Mouse (Mus musculus) limb, embryonic 10.5 days (tissue): Measurements from ENCODE around the gene Casp8ap2. TPM values are rescaled to one million over a fixed set of nuclear protein-coding genes. Genes with fewer than 3 reads are reported as not detected.
A peak's percentile ranks its signal among the peaks of the same experiment; 100 is the strongest.

Experiments used
- DNase-seq: peaks from one replicate; pipeline ENCODE4 v3.0.0-alpha.2; 2017; ENCODE audit warnings: low spot score
- H3K27ac ChIP-seq: fragments of 300-500 bp; sonication (generic); 2 replicates; pipeline ENCODE4 v1.5.1; 2016; ENCODE audit warnings: mild to moderate bottlenecking
- H3K27me3 ChIP-seq: fragments of 300-500 bp; sonication (generic); 2 replicates; pipeline ENCODE4 v1.6.1; 2016; ENCODE audit warnings: low read depth, mild to moderate bottlenecking; ENCODE audit not compliant: poor library complexity, severe bottlenecking
- H3K36me3 ChIP-seq: fragments of 300-500 bp; sonication (generic); 2 replicates; pipeline ENCODE4 v1.6.1; 2016; ENCODE audit warnings: mild to moderate bottlenecking, moderate library complexity
- H3K4me1 ChIP-seq: fragments of 300-500 bp; sonication (generic); 2 replicates; pipeline ENCODE4 v1.6.1; 2016
- H3K4me3 ChIP-seq: fragments of 300-500 bp; sonication (generic); 2 replicates; pipeline ENCODE4 v1.5.1; 2016; ENCODE audit warnings: mild to moderate bottlenecking, moderate library complexity
- H3K9me3 ChIP-seq: fragments of 300-500 bp; sonication (generic); replicated peaks from 2 replicates; pipeline ENCODE4 v1.6.1; 2016; ENCODE audit warnings: mild to moderate bottlenecking
- WGBS: fragments of 180-500 bp; shearing (Covaris S2); methylation state at CpG from one replicate; pipeline ENCODE4 v1.1.7; 2016; 5-methylcytosine and 5-hydroxymethylcytosine counted together
- polyA plus RNA-seq: library from polyadenylated mRNA; unstranded; fragments of >200 nt; fragmentation: Nextera tagmentation; extraction: Ambion mirVana; gene quantifications from 2 replicates; pipeline ENCODE4 v1.2.1, GENCODE M21; 2016

Casp8ap2 gene
- polyA plus RNA-seq, 1 experiment from 2014 or later = 84.6 TPM

DNA sequence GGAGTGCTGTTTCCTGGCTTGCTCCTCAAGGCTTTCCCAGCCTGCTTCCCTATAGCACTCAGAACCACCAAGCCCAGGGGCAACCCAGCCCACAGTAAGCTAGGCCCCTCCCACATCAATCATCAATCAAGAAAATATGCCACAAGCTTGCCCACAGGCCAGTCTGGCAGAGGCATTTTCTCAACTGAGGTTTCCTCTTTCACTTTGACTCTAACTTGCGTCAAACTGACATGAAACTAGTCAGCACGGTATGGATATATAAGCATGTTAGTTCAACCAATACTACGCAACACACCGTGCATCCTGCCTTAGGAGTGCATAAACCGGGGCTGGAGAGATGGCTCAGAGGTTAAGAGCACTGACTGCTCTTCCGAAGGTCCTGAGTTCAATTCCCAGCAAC lies 27.0 kb upstream of the Casp8ap2 start:
- Histone ChIP-seq H3K27ac (no peak overlapping the region), H3K27me3 (no peaks in the 10 kb centered on the region), H3K9me3 (no peaks in the 10 kb centered on the region), H3K4me1 (no peaks in the 10 kb centered on the region), H3K4me3 (no peak overlapping the region), H3K36me3 (peaks cover 8% of the 10 kb centered on the region; the same call in 1 of the 2 replicates)
- DNase-seq = no peak
- 91% methylated on average over 6 of the region's 6 CpGs for WGBS

- H3K9me3 ChIP-seq = no peaks in the 10 kb centered on the region
- H3K4me1 ChIP-seq = no peaks in the 10 kb centered on the region
- peak; percentile 87 for DNase-seq
- no peaks in the 10 kb centered on the region for H3K27me3 ChIP-seq
- no peak overlapping the region for H3K27ac ChIP-seq
- H3K36me3 ChIP-seq = no peaks in the 10 kb centered on the region
- no peak overlapping the region for H3K4me3 ChIP-seq
- WGBS = 33% methylated on average over 12 of the region's 12 CpGs
Measured at GRCm38 (mm10) chr4:32601135-32601534, 14.1 kb upstream of the Casp8ap2 start.

- WGBS = 74% methylated on average over 3 of the region's 3 CpGs
- Histone ChIP-seq H3K9me3 (no peaks in the 10 kb centered on the region), H3K4me1 (no peaks in the 10 kb centered on the region), H3K36me3 (no peaks in the 10 kb centered on the region), H3K27me3 (no peaks in the 10 kb centered on the region), H3K27ac (no peak within 1 kb of the TSS), H3K4me3 (no peak within 1 kb of the TSS)
- no peak for DNase-seq
Measured at GRCm38 (mm10) chr4:32602660-32603059, 12.6 kb upstream of the Casp8ap2 start, which contains the start of gene Gja10. Gene Gja10 (minus strand): TSS chr4:32602760.

DNA sequence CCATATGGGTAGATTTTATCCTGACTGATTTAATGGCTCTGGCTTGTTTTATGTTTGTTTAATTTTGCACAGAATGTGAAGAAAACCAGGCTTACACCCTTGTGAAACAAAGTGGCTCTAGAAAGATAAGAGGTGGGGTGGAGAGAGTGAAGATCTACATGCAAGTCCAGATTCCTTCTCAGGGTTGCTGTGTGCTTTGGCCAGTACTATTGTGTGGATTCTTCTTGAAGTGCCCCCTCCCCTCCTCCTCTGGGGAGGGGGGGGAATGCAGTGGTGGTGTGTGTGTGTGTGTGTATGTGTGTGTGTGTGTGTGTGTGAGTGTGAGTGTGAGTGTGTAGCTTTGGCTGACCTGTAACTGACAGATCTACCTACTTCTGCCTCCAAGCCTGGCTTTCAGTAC lies 6.4 kb downstream of the Casp8ap2 start:
- Histone ChIP-seq H3K9me3 (no peaks in the 10 kb centered on the region), H3K4me3 (no peak overlapping the region), H3K36me3 (peaks cover 71% of the 10 kb centered on the region), H3K27ac (no peak overlapping the region), H3K4me1 (peaks cover 5% of the 10 kb centered on the region), H3K27me3 (no peaks in the 10 kb centered on the region)
- DNase-seq = no peak

GRCm38 (mm10) chr4:32651669-32652068 lies 36.4 kb downstream of the Casp8ap2 start:
- H3K36me3 ChIP-seq = peaks cover 77% of the 10 kb centered on the region
- no peak overlapping the region for H3K4me3 ChIP-seq
- H3K27ac ChIP-seq = no peak overlapping the region
- no peak for DNase-seq
- H3K4me1 ChIP-seq = peaks cover 5% of the 10 kb centered on the region; the same call in 1 of the 2 replicates
- WGBS = 87% methylated on average over 5 of the region's 5 CpGs
- no peaks in the 10 kb centered on the region for H3K27me3 ChIP-seq
- H3K9me3 ChIP-seq = no peaks in the 10 kb centered on the region

DNA sequence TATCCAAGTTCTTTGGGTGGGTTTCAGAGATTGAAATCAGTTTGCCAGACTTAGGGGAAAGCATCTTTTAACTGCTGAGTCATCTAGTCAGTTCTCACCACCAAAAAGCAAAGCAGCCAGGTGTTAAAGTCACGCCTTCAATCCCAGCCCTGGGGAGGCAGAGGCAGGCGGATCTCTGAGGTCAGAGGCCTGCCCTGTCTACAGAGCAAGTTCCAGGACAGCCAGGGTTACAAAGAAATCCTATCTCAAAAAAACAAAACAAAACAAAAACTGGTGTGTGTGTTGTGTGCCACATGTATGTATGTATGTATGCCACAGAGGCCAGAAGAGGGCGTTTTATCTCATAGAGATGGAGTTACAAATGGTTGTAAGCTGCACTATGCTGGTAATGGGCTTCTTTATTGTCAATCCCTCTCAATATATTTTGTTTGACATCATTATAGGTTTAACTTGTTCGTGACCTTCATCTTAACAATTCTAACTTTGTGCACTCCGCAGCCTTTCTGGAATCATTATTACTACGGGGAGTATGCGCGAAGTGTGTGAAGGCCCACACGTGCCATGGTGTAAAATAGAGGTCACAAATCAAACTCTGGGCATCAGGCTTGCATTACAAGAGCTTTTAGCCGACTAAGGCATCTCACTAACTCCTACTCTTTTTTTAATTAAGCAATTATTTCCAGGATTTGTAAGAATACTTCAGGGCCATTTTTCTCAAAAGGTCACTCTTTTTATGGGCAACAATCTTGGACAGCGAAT lies 41.1 kb downstream of the Casp8ap2 start:
- Histone ChIP-seq H3K27me3 (no peaks in the 10 kb centered on the region), H3K4me1 (peaks cover 13% of the 10 kb centered on the region), H3K36me3 (peaks cover 48% of the 10 kb centered on the region), H3K4me3 (peak overlapping the region; percentile 98), H3K27ac (peak overlapping the region; percentile 78; the same call in 1 of the 2 replicates), H3K9me3 (no peaks in the 10 kb centered on the region)
- no peak for DNase-seq
- 53% methylated on average over 11 of the region's 11 CpGs for WGBS

DNA sequence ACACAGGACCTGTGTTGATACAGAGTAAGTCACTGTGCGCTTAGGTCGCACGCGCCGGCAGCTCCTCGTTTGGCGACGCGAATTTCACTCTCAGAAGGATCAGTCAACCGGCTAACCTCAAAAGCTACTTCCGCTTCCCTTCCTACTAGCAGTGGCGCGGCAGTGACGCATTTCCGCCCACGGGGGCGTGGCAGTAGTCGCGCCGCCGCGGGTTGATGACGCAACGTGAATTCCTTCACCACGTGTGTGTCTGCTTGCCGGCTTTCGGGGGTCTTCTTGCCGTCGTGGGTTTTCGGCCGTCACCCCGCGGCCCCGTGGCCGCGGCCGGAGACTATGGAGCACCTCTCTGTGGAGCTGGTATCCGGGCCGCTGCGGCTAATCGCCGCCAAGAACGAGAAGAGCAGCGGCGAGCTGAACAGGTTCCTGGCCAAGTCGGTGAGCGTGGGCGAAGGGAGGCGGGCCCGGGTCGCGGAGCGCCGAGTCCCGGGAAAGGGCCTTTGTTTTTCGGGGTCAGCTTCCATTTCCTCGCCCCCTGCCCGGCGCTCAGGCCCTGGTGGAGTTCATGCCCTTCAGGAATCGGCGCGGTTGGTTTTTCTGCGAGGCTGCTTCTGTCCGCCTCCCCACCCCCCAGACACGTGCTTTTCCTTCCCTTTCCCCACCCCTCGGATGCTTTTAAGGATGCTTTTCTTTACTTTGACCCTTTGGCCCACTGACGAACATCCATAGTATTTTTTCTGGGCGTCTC lies 41.8 kb downstream of the Casp8ap2 start, which contains the start of gene Mdn1:
Gene Mdn1 (plus strand): TSS at position 202 of the 745 bp plus-strand sequence.
- under 1% methylated on average over 68 of the region's 68 CpGs for WGBS
- no peaks in the 10 kb centered on the region for H3K27me3 ChIP-seq
- peak within 1 kb of the TSS; percentile 98 for H3K4me3 ChIP-seq
- peaks cover 46% of the 10 kb centered on the region for H3K36me3 ChIP-seq
- peaks cover 13% of the 10 kb centered on the region for H3K4me1 ChIP-seq
- no peaks in the 10 kb centered on the region for H3K9me3 ChIP-seq
- H3K27ac ChIP-seq = peak within 1 kb of the TSS; percentile 78
- DNase-seq = peak; percentile 99

- Histone ChIP-seq H3K9me3 (no peaks in the 10 kb centered on the region), H3K4me3 (no peak overlapping the region), H3K4me1 (no peaks in the 10 kb centered on the region), H3K27me3 (no peaks in the 10 kb centered on the region), H3K36me3 (peaks cover 92% of the 10 kb centered on the region), H3K27ac (no peak overlapping the region)
- WGBS = 92% methylated on average over 4 of the region's 4 CpGs
- no peak for DNase-seq
Measured at GRCm38 (mm10) chr4:32665843-32666242, 50.6 kb downstream of the Casp8ap2 start.

GRCm38 (mm10) chr4:32668291-32668690 lies 53.0 kb downstream of the Casp8ap2 start:
- H3K27ac ChIP-seq = no peak overlapping the region
- no peaks in the 10 kb centered on the region for H3K9me3 ChIP-seq
- H3K4me3 ChIP-seq = no peak overlapping the region
- no peaks in the 10 kb centered on the region for H3K27me3 ChIP-seq
- peaks cover 98% of the 10 kb centered on the region for H3K36me3 ChIP-seq
- 97% methylated on average over 1 of the region's 1 CpGs for WGBS
- no peaks in the 10 kb centered on the region for H3K4me1 ChIP-seq
- DNase-seq = no peak

DNA sequence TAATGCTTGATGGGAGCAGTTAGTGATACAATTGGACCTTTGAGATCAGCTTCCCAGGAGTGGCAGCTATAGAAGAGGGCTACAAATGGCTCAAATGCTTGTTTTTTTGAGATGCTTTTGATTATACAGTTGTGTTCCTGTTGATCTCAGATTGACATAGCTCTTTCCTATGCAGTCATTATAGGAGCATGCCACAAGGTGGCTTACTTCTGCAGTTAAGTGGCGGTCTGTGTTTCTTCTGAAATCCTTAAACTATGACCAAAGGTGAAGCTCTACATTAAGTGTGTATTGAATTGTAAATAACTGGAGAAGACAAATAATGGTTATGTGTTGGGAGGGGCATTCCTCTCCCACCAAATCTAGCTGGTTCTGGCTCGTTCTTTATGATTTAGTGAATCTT lies 54.6 kb downstream of the Casp8ap2 start:
- H3K9me3 ChIP-seq = no peaks in the 10 kb centered on the region
- 92% methylated on average over 2 of the region's 2 CpGs for WGBS
- no peak overlapping the region for H3K4me3 ChIP-seq
- peaks cover 98% of the 10 kb centered on the region for H3K36me3 ChIP-seq
- H3K27me3 ChIP-seq = no peaks in the 10 kb centered on the region
- no peak for DNase-seq
- H3K4me1 ChIP-seq = no peaks in the 10 kb centered on the region
- H3K27ac ChIP-seq = no peak overlapping the region

DNA sequence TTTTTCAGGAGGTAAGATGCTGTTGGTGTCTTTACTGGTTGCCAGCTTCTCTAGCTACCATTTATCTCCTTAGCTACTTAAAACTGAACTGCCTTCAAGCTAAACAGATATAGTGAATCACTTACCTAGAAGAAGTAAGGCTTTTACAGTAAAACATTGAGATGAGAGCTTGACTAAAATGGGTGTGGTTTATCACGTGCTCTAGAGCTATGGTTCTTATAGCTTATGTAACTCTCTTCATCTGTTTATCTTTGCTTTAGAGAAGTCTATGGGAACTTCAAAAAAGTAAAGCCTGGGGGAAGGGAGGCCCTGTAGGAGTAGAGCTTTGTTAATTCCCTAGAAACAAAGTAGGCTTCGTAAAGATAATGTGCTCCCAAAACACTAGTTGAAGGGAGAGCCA lies 58.8 kb downstream of the Casp8ap2 start:
- Histone ChIP-seq H3K4me1 (no peaks in the 10 kb centered on the region), H3K36me3 (peaks cover 100% of the 10 kb centered on the region), H3K9me3 (no peaks in the 10 kb centered on the region), H3K27ac (no peak overlapping the region), H3K27me3 (no peaks in the 10 kb centered on the region), H3K4me3 (no peak overlapping the region)
- WGBS = 94% methylated on average over 2 of the region's 2 CpGs
- DNase-seq = no peak

GRCm38 (mm10) chr4:32677471-32677870 lies 62.2 kb downstream of the Casp8ap2 start:
- H3K36me3 ChIP-seq = peaks cover 99% of the 10 kb centered on the region
- no peak for DNase-seq
- H3K4me3 ChIP-seq = no peak overlapping the region
- no peaks in the 10 kb centered on the region for H3K27me3 ChIP-seq
- H3K9me3 ChIP-seq = no peaks in the 10 kb centered on the region
- no peaks in the 10 kb centered on the region for H3K4me1 ChIP-seq
- H3K27ac ChIP-seq = no peak overlapping the region
- WGBS = 95% methylated on average over 3 of the region's 3 CpGs

DNA sequence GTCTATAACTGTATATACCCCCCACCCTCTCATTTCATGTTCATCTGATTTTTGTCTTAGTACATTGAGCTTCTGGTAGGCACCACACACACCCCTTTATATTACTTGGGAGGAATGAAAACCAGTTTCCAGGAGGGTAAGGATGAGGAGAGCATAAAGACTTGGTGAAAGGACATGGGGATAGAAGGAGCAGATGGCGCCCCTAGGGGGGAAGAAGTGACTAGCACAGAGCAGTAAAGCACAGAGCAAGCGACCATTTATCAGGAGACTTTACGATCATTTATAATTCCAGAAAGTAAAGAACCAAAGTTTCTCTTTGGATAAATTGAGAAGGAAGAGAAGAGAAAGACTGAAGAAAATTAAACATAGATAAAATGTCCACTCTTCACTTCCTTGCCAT lies 65.6 kb downstream of the Casp8ap2 start:
- H3K9me3 ChIP-seq = no peaks in the 10 kb centered on the region
- no peak for DNase-seq
- H3K36me3 ChIP-seq = peaks cover 99% of the 10 kb centered on the region
- no peaks in the 10 kb centered on the region for H3K4me1 ChIP-seq
- no peak overlapping the region for H3K4me3 ChIP-seq
- whole genome bisulfite sequencing = 82% methylated on average over 3 of the region's 3 CpGs
- no peaks in the 10 kb centered on the region for H3K27me3 ChIP-seq
- H3K27ac ChIP-seq = no peak overlapping the region
